Mouse (Mus musculus) embryo, embryonic 10.5 days (tissue): ENCODE results near the gene Frmpd1.

ENCODE experiments used
- DNase-seq: peaks from one replicate; pipeline ENCODE4 v3.0.0-alpha.2; 2015; ENCODE audit warnings: low spot score

Frmpd1 gene

GRCm38 (mm10) chr4:45241330-45241729 lies 56.7 kb downstream of the Frmpd1 start:
- DNase-seq, result no peak

GRCm38 (mm10) chr4:45242163-45242562 lies 57.5 kb downstream of the Frmpd1 start:
- DNase-seq, result no peak

DNA sequence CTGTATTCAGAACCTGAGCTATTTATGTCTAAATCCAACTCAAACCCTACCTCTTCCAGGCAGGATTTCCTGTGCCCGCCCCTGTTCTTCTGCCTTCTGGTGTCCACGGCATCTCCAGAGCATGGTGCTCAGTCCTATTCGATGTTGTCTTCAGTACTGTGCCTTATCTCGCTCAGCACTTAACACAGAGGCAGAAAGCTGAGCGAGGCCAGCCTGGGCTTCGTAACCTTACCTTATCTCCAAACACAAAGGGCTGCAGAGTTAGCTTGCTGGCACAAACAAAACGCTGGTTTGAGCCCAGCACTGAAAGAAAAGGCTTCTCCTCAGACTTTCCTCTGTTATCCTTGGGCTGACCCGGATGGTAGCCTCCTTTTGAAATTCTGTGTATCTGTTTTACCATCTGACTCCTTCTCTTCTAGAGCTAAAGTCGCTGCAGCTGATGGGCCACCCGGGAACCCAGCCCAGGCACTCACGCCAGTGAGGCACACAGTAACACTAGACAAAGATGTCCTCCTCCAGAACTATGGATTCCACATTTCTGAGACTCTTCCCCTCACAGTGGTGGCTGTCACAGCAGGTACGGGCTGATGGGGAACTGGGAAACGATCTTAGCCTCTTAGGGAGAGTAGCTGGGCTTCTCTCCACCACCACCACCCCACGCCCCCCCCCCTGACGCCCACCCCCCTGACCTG lies 58.7 kb downstream of the Frmpd1 start:
- DNase-seq, result no peak

GRCm38 (mm10) chr4:45251265-45251664 lies 66.6 kb downstream of the Frmpd1 start:
- no peak for DNase-seq

GRCm38 (mm10) chr4:45252861-45253262 lies 68.2 kb downstream of the Frmpd1 start:
- DNase-seq, result no peak

DNA sequence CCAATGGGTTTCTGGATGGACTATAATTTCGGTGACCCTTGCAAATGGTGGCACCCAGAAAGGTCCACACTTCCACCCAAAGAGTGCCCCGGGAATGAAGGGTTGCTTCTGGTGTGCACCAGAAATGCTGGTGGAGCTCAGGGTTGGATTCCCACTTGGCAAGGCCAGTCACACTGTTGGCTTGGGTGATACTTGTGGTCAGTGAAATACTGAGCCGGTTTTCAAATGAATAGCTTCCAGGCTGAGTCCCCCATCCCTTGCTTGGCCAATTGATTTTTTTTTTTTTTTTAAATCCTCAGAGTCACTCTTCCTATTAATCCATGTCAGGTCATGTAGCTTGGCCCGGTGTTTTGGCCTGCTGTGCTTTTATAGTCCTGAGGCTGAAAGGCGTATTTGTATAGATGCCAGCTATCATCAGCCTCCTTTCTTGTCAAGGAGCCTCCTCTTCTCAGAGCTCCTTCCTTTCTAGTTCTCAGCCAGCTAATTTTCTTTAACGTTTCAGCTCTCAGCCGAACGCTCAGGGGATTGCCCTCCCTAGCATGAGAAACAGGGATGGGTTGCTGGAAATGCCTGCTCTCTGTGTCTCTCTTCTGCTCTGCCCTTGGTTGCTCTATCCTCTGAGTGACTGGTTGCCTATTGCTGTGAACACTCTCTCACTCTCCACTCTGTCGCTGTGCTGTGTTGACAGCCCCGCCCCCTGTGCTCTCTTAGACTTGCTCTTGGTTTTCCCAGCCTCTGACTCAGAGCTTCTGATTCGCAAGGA lies 69.3 kb downstream of the Frmpd1 start:
- peak; percentile 46 for DNase-seq

DNA sequence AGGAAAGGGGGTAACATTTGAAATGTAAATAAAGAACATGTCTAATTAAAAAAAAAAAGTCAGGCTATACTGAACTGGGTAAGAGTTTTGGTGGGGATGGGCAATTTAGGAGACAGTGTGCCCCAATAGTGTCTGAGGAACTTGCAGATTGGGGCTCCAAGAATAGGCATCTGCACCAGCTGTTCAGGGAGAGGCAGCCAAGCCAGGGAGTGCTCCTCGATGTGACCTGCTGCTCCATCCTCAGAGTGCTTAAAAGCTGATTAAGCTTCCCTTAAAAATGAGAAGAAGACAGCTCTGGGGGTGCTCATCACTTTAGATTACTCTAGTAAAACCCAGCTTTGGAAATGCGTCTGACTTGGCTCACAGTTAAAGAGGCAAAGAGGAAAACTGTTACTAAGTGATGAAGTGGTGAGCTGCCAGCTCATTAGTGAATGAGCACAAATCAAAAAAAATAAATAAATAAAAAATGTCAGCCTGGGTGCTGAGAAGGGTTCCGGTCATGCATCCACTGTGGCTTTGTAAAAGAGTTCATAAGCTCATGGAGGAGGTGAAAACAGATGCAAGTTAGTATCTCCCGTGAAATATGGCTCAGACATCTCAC lies 74.7 kb downstream of the Frmpd1 start:
- no peak for DNase-seq

GRCm38 (mm10) chr4:45261551-45261950 lies 76.9 kb downstream of the Frmpd1 start:
- no peak for DNase-seq

GRCm38 (mm10) chr4:45267883-45268282 lies 83.2 kb downstream of the Frmpd1 start:
- DNase-seq, result no peak

- DNase-seq, result peak; percentile 23
Measured at GRCm38 (mm10) chr4:45271041-45271452, 86.4 kb downstream of the Frmpd1 start.

- DNase-seq, result no peak
Measured at GRCm38 (mm10) chr4:45275770-45276169, 91.1 kb downstream of the Frmpd1 start.

GRCm38 (mm10) chr4:45279292-45279691 lies 94.6 kb downstream of the Frmpd1 start:
- no peak for DNase-seq

DNA sequence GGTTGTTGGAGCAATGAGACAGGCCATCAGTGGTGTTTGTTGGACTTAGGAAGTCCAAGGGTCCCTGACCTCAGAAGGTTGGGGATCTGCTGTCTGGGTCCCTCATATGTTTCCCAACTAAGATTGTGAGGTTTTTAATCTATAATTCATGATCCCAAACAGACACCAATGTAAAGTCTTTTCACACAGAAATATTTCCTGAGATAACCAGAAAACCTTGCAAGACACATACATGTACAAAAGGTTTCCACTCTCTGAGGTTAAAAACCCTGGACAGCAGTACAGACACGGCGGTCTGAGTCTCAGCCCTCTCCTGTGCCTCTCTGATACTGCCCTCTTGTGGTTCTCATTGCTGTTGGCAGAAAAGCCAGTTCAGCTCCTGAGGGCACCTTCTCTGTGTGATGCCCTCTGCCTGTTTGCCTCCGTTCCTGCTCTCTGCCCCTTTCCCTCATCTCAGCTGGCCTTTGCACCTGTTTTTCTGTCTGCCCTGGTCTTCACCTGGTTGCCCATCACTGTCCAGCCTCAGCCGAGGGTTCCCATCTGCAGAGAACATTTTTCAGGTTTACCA lies 95.4 kb downstream of the Frmpd1 start:
- DNase-seq, result peak; percentile 85

GRCm38 (mm10) chr4:45286318-45286717 lies 101.6 kb downstream of the Frmpd1 start:
- peak; percentile 26 for DNase-seq

- DNase-seq, result no peak
Measured at GRCm38 (mm10) chr4:45287906-45288305, 103.2 kb downstream of the Frmpd1 start.

GRCm38 (mm10) chr4:45296662-45297564 lies 112.2 kb downstream of the Frmpd1 start, which contains the start of gene Trmt10b:
Trmt10b (plus strand) TSS chr4:45297127.
- peak; percentile 94 for DNase-seq

- no peak for DNase-seq
Measured at GRCm38 (mm10) chr4:45305536-45305935, 120.9 kb downstream of the Frmpd1 start.

DNA sequence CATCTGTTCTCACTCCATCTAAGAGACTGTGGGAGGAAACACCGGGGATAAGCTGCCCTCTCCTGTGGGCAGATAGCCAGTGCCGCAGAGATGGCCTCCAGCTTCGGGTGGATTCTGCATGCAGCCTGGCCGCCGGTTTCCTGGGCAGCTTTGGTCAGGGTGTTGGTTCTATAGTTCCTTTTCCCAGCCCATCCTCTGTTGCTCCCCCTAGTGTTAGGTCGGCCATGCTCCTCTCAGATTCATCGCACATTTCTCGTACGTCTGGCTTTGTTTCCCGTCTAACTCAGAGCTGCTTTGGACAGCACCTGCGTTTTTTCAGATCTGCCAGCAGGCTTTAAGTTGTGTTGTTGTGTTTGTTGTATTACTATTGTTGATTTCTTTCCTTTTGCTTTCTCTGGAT lies 123.4 kb downstream of the Frmpd1 start:
- DNase-seq, result peak; percentile 71

DNA sequence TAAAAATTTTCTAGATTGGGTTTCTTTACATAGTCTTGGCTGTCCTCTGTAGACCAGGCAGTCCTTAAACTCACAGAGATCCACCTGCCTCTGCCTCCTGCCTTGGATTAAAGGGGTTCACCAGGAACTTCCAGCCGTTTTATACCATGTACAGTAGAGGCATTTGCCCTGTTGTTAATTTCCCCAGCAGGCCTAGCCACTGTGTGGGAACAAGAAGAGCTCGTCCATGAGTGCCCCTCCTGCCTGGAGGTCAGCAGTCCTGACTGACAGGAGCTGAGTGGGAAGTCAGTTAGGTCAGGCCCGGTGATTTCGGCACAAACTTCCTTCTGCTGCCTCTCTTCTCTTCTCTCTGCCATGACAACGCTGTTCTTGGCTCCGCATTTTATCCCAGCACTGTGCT lies 123.9 kb downstream of the Frmpd1 start:
- DNase-seq, result no peak

DNA sequence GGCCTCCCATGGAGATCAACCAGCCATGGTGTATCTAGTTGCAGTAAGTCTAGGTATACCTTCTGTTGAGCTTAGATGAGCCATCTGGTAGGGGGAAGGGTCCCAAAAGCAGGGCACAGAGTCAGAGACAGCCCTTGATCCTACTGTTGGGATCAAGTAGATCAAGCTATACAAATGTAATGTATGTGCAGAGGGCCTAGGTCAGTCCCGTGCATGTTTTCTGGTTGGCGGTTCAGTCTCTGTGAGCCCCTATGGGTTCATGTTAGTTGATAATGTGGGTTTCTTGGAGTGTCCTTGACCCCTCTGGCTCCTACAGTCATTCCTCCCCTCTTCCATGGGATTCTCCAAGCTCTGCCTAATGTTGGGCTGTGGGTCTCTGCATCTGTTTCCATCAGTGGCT lies 126.4 kb downstream of the Frmpd1 start:
- no peak for DNase-seq

DNA sequence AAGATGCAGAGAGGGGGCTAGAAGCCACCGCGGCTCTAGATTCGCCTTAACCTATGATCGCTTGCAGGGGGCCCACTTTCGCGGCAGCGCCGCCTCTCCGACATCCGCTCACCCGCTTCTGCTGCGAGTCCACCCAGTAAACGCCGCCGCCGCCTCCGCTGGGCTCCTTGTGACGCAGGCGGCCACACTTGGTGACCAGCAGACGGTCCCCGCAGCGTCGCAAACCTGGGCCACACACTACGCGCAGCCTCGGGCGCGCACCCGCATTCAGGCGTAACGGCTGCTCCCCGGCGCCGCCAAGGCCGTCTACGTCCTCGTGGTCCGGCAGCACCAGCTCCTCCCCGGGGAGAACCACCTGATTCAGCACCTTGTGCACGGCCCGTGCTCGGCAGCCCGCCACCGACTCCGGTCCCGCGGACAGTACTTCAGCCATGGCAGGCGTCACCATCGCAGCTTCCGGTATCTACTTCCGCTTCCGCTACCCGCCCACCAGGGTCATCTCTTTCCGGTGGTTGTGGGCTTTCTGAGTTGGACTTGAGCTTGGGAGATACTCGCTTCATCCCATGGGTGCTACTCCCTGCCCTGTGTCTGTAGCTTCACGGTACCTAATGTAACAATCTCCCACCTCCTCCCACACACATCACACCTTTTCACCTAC lies 135.6 kb downstream of the Frmpd1 start:
- DNase-seq, result peak; percentile 90
